Mouse (Mus musculus) Patski (cell line): ENCODE data around the gene Lsm12. TPM values are rescaled to one million over a fixed set of nuclear protein-coding genes. Genes with fewer than 3 reads are reported as not detected.

Experiments used
- ATAC-seq: fragments of 100-300 bp; one replicate; pipeline ENCODE4 v1.8.0; 2021
- CTCF ChIA-PET: fragments of 350-600 bp; sonication (Branson Sonifier 250); formaldehyde crosslinking; loops from one replicate; lab custom pipeline; 2022; ENCODE audit warnings: inconsistent platforms; lab: Charles Lee
- POLR2A ChIA-PET: fragments of 350-600 bp; sonication (Branson Sonifier 250); formaldehyde crosslinking; loops from one replicate; lab custom pipeline; 2022; ENCODE audit warnings: antibody characterized with exemption, inconsistent platforms; lab: Charles Lee
- DNase-seq: peaks from one replicate; pipeline ENCODE4 v3.0.0-alpha.2; 2011; ENCODE audit warnings: low read depth, low spot score
- H3K27me3 ChIP-seq: fragments of 371-371 bp; one replicate; pipeline ENCODE4 v1.5.1; 2021
- CTCF ChIP-seq: fragments of 100-300 bp; IDR thresholded peaks from one replicate; pipeline ENCODE4 v1.5.1; 2021
- in situ Hi-C: fragments of 300-500 bp; cut with MboI; formaldehyde crosslinking; loops from 3 replicates; pipeline ENCODE4 v1.11.1; 2018; ENCODE audit warnings: low pct_unique_long_range_greater_than_20kb, mixed read lengths
- polyA plus RNA-seq: library from polyadenylated mRNA; unstranded; gene quantifications from one replicate; pipeline ENCODE4 v1.2.3, GENCODE M21; 2021

Gene Lsm12
- polyA plus RNA-seq: 45.0 TPM

GRCm38 (mm10) chr11:102184646-102185495 is at the start of gene Lsm12:
Lsm12 (minus strand) TSS chr11:102185296.
- ChIA-PET POLR2A (interaction anchor here (1.1 kb wide), 1 partner anchor 232 kb away, joined by 3 read pairs; no protein-coding TSS in a partner anchor), CTCF (interaction anchor here (0.8 to 1.3 kb wide), 2 partner anchors 11 to 15 kb away, joined by 3 to 5 read pairs; no protein-coding TSS in a partner anchor)
- peak; percentile 66 for ATAC-seq
- no peaks in the 10 kb centered on the region for H3K27me3 ChIP-seq
- DNase-seq: no peak
- TF ChIP-seq CTCF: no peak
- in situ Hi-C loops: no loop called here

GRCm38 (mm10) chr11:102230006-102230741 is 45.1 kb upstream of the Lsm12 start, which contains the start of gene Hdac5:
Hdac5 (minus strand) TSS chr11:102230166.
- H3K27me3 ChIP-seq: peaks cover 8% of the 10 kb centered on the region
- TF ChIP-seq CTCF: no peak
- no peak for DNase-seq
- CTCF ChIA-PET: interaction anchor here (0.8 to 2.0 kb wide), 5 partner anchors 11 to 74 kb away, joined by 3 to 4 read pairs (median 3); partner anchors contain the start of genes BC030867 and Tmem101
- in situ Hi-C loops: no loop called here
- peak; percentile 77 for ATAC-seq
- POLR2A ChIA-PET: interaction anchor here (0.7 to 1.4 kb wide), 3 partner anchors 13 to 22 kb away, joined by 3 to 4 read pairs (median 4); no protein-coding TSS in a partner anchor

- in situ Hi-C loops: loop anchor here (5.0 kb wide), 1 partner anchor 37 kb away; no protein-coding TSS in a partner anchor
- ATAC-seq (peak; percentile 19), DNase-seq (no peak)
- no peak for TF ChIP-seq CTCF
- ChIA-PET POLR2A (interaction anchor here (0.7 to 1.4 kb wide), 3 partner anchors 13 to 21 kb away, joined by 3 to 4 read pairs (median 4); no protein-coding TSS in a partner anchor), CTCF (interaction anchor here (0.8 to 2.0 kb wide), 5 partner anchors 12 to 73 kb away, joined by 3 to 4 read pairs (median 3); partner anchors contain the start of genes BC030867 and Tmem101)
- peaks cover 4% of the 10 kb centered on the region for H3K27me3 ChIP-seq
Observed at GRCm38 (mm10) chr11:102229331-102229953, 44.3 kb upstream of the Lsm12 start.

- peaks cover 4% of the 10 kb centered on the region for H3K27me3 ChIP-seq
- POLR2A ChIA-PET: no interaction called here
- CTCF ChIA-PET: interaction anchor here (1.5 to 2.0 kb wide), 2 partner anchors 11 to 72 kb away, joined by 3 to 4 read pairs; partner anchors contain the start of gene Tmem101
- in situ Hi-C loops: loop anchor here (5.0 kb wide), 1 partner anchor 36 kb away; no protein-coding TSS in a partner anchor
- ATAC-seq (no peak), DNase-seq (no peak)
- no peak for TF ChIP-seq CTCF
Observed at GRCm38 (mm10) chr11:102228646-102229268, 43.7 kb upstream of the Lsm12 start.

- no peak for TF ChIP-seq CTCF
- DNase-seq (no peak), ATAC-seq (no peak)
- ChIA-PET CTCF (interaction anchor here (2.0 kb wide), 1 partner anchor 10 kb away, joined by 4 read pairs; no protein-coding TSS in a partner anchor), POLR2A (no interaction called here)
- H3K27me3 ChIP-seq: peaks cover 4% of the 10 kb centered on the region
- in situ Hi-C loops: loop anchor here (5.0 kb wide), 1 partner anchor 36 kb away; no protein-coding TSS in a partner anchor
Observed at GRCm38 (mm10) chr11:102228191-102228545, 43.1 kb upstream of the Lsm12 start.

- peaks cover 4% of the 10 kb centered on the region for H3K27me3 ChIP-seq
- in situ Hi-C loops: loop anchor here (5.0 kb wide), 1 partner anchor 35 kb away; no protein-coding TSS in a partner anchor
- TF ChIP-seq CTCF: no peak
- CTCF ChIA-PET: interaction anchor here (2.0 kb wide), 1 partner anchor 9 kb away, joined by 4 read pairs; no protein-coding TSS in a partner anchor
- no peak for ATAC-seq
- DNase-seq: no peak
- POLR2A ChIA-PET: interaction anchor here (0.6 to 1.1 kb wide), 3 partner anchors 11 to 89 kb away, joined by 3 to 4 read pairs (median 3); no protein-coding TSS in a partner anchor
Observed at GRCm38 (mm10) chr11:102227270-102228190, 42.4 kb upstream of the Lsm12 start.

GRCm38 (mm10) chr11:102226067-102226978 is 41.2 kb upstream of the Lsm12 start:
- no peaks in the 10 kb centered on the region for H3K27me3 ChIP-seq

More at GRCm38 (mm10) chr11:102226067-102226978, 41.2 kb upstream of the Lsm12 start:
- no peak for TF ChIP-seq CTCF
- DNase-seq: no peak
- POLR2A ChIA-PET: interaction anchor here (1.1 kb wide), 1 partner anchor 12 kb away, joined by 3 read pairs; no protein-coding TSS in a partner anchor
- CTCF ChIA-PET: no interaction called here
- in situ Hi-C loops: loop anchor here (5.0 kb wide), 1 partner anchor 34 kb away; no protein-coding TSS in a partner anchor
- no peak for ATAC-seq
